Mouse (Mus musculus) neural tube, embryonic 14.5 days (tissue): Measurements from ENCODE around the gene Wdr89. TPM values are rescaled to one million over a fixed set of nuclear protein-coding genes. Genes with fewer than 3 reads are reported as not detected.

ENCODE experiments used
- ATAC-seq: fragments of 200-750 bp; cut with Nextera tagmentation; 2 replicates; pipeline ENCODE4 v1.8.0; 2017; ENCODE audit warnings: low read depth, mild to moderate bottlenecking, moderate TSS enrichment, moderate library complexity
- H3K27ac ChIP-seq: fragments of 300-500 bp; sonication (generic); 2 replicates; pipeline ENCODE4 v1.5.1; 2014; ENCODE audit warnings: low read depth, mild to moderate bottlenecking, control low read depth, low read length, moderate library complexity, mixed read lengths
- H3K27me3 ChIP-seq: fragments of 300-500 bp; sonication (generic); 2 replicates; pipeline ENCODE4 v1.6.1; 2014; ENCODE audit warnings: low read length; ENCODE audit not compliant: control insufficient read depth, insufficient read depth
- H3K36me3 ChIP-seq: fragments of 300-500 bp; sonication (generic); 2 replicates; pipeline ENCODE4 v1.6.1; 2014; ENCODE audit warnings: low read length, mixed read lengths; ENCODE audit not compliant: control insufficient read depth, insufficient read depth
- H3K4me1 ChIP-seq: fragments of 300-500 bp; sonication (generic); 2 replicates; pipeline ENCODE4 v1.6.1; 2014; ENCODE audit warnings: low read length; ENCODE audit not compliant: control insufficient read depth, insufficient read depth
- H3K4me2 ChIP-seq: fragments of 300-500 bp; sonication (generic); 2 replicates; pipeline ENCODE4 v1.6.1; 2014; ENCODE audit warnings: mild to moderate bottlenecking, low read depth, low read length, control low read depth
- H3K4me3 ChIP-seq: fragments of 300-500 bp; sonication (generic); 2 replicates; pipeline ENCODE4 v1.5.1; 2014; ENCODE audit warnings: low read depth, low read length, control low read depth, mixed read lengths
- H3K9ac ChIP-seq: fragments of 300-500 bp; sonication (generic); replicated peaks from 2 replicates; pipeline ENCODE4 v1.6.1; 2014; ENCODE audit warnings: low read depth, mild to moderate bottlenecking, control low read depth, low read length, mixed read lengths
- H3K9me3 ChIP-seq: fragments of 300-500 bp; sonication (generic); 2 replicates; pipeline ENCODE4 v1.6.1; 2016; ENCODE audit warnings: low read length; ENCODE audit not compliant: control insufficient read depth
- WGBS: fragments of 180-500 bp; shearing (Covaris S2); extraction: QIAGEN DNeasy Blood & Tissue Kit; methylation state at CpG from one replicate; pipeline ENCODE4 v1.1.7; 2014; 5-methylcytosine and 5-hydroxymethylcytosine counted together
- polyA plus RNA-seq: library from polyadenylated mRNA; unstranded; fragments of >200 nt; fragmentation: Nextera tagmentation; extraction: Ambion mirVana; gene quantifications from 2 replicates; pipeline ENCODE4 v1.2.1, GENCODE M21; 2014

Gene Wdr89
- polyA plus RNA-seq, 1 experiment from 2014 or later = 5.3 TPM

DNA sequence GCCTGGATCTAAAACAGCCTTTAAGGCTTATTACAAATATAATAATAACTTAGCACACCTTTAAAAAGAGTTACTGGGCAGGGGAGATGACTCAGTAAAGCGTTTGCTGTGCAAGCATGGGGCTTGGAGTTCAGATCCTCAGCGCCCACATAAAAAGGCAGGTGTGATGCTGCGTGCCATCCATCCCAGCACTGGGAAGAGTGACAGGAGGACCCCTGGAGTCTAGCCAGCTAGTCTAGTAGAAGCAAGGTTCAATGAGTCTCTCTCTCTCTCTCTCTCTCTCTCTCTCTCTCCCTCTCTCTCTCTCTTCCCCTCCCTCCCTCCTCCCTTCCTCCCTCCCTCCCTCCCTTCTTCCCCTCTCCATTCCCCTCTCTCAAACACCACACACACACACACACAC, 53.8 kb downstream of the Wdr89 start:
- WGBS = 54% methylated on average over 3 of the region's 3 CpGs
- H3K9ac ChIP-seq = no peak overlapping the region
- no peak for ATAC-seq
- no peaks in the 10 kb centered on the region for H3K27me3 ChIP-seq
- H3K27ac ChIP-seq = no peak overlapping the region
- H3K4me2 ChIP-seq = no peak overlapping the region
- H3K4me1 ChIP-seq = no peaks in the 10 kb centered on the region
- no peaks in the 10 kb centered on the region for H3K9me3 ChIP-seq
- no peak overlapping the region for H3K4me3 ChIP-seq
- no peaks in the 10 kb centered on the region for H3K36me3 ChIP-seq

DNA sequence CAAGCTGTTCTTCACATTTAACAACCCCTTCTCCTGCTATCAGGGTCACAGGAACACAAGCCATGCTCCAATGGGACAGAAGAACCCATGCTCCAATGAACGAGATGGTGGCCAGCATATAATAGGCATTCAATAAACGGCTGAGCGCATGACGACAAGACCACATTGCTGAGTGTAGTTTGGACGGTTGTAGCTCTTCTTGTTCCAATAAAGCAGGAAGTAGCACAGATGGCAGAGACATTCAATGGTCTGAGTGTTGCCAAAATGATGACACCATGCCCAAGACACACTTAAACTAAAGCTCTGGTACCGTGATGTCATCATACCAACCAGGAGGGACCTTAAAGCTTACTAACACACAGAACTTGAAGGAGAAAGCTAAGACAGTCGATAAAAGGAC, 56.6 kb downstream of the Wdr89 start:
- no peak for ATAC-seq
- no peaks in the 10 kb centered on the region for H3K4me1 ChIP-seq
- no peak overlapping the region for H3K4me3 ChIP-seq
- H3K9ac ChIP-seq = no peak overlapping the region
- H3K27me3 ChIP-seq = no peaks in the 10 kb centered on the region
- no peak overlapping the region for H3K4me2 ChIP-seq
- no peaks in the 10 kb centered on the region for H3K36me3 ChIP-seq
- WGBS = 81% methylated on average over 7 of the region's 7 CpGs
- H3K9me3 ChIP-seq = no peaks in the 10 kb centered on the region
- H3K27ac ChIP-seq = no peak overlapping the region

DNA sequence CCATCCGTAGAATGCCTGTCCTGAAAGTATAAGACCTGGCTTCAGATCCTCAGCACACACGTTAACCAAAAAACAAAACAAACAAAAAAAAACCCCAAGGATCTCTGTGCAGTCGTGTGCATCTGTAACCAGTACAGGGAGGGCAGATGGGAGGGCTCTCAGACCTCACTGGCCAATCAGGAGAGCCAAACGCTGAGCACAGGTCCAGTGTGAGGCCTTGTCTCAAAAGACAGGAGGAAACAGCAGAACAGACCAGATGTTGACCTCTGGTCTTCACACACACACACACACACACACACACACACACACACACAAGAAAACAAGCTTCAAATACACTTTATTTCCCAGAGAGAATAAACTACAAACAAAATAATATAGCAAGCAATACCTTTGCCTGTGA, 69.8 kb downstream of the Wdr89 start:
- H3K4me2 ChIP-seq = no peak overlapping the region
- H3K9me3 ChIP-seq = no peaks in the 10 kb centered on the region
- no peak for ATAC-seq
- no peaks in the 10 kb centered on the region for H3K27me3 ChIP-seq
- H3K27ac ChIP-seq = no peak overlapping the region
- 12% methylated on average over 4 of the region's 4 CpGs for WGBS
- no peaks in the 10 kb centered on the region for H3K36me3 ChIP-seq
- no peak overlapping the region; the same call in 1 of the 2 replicates for H3K9ac ChIP-seq
- no peak overlapping the region for H3K4me3 ChIP-seq
- H3K4me1 ChIP-seq = peaks cover under 1% of the 10 kb centered on the region; the same call in 1 of the 2 replicates

DNA sequence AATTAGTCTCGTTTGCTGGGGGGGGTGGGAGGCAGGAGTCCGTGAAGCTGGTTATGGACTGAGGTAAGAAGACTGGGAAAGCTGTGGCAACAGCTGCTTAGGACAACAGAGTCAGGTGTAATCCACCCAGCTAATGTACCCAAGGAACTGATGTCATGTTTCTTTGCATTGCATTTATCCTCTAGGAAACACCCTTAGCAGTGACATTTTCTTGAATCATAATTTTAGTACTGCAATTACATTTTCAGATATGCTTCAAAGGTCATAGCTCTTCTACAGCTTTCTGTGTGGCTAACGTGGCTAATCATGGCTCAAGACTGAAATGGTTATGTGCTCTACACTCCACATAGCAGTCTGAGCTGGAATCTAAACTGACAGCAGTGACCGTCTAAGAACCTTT, 70.3 kb downstream of the Wdr89 start:
- no peaks in the 10 kb centered on the region for H3K9me3 ChIP-seq
- H3K27me3 ChIP-seq = no peaks in the 10 kb centered on the region
- no peak overlapping the region; the same call in 1 of the 2 replicates for H3K9ac ChIP-seq
- H3K4me1 ChIP-seq = peaks cover 5% of the 10 kb centered on the region
- no peak for ATAC-seq
- no peak overlapping the region for H3K4me2 ChIP-seq
- H3K27ac ChIP-seq = no peak overlapping the region
- WGBS = 75% methylated on average over 4 of the region's 4 CpGs
- no peak overlapping the region for H3K4me3 ChIP-seq
- H3K36me3 ChIP-seq = no peaks in the 10 kb centered on the region

DNA sequence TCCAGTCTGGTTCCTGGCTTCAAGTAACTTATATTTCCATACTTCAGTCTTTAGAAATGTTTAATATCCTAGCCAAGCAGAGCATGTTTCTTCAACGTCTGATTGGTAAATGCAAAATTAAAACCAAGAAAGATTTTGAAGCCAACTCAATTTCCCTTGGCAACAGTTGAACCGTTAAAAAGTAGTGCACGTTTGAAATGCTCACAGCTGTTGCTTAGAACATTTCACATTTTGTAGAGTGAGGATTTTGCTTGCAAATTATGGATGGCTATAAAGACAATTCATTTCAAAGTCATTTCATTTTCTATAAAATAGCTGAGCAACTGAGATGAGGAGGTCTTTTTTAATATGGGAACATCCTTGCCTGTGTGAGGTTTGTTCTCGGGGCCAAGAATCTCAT, 71.6 kb downstream of the Wdr89 start:
- Histone ChIP-seq H3K9me3 (no peaks in the 10 kb centered on the region), H3K27me3 (no peaks in the 10 kb centered on the region), H3K27ac (no peak overlapping the region), H3K4me3 (no peak overlapping the region), H3K4me1 (peaks cover 13% of the 10 kb centered on the region), H3K4me2 (no peak overlapping the region), H3K9ac (no peak overlapping the region), H3K36me3 (peaks cover 4% of the 10 kb centered on the region; the same call in 1 of the 2 replicates)
- WGBS = 86% methylated on average over 4 of the region's 4 CpGs
- ATAC-seq = no peak

DNA sequence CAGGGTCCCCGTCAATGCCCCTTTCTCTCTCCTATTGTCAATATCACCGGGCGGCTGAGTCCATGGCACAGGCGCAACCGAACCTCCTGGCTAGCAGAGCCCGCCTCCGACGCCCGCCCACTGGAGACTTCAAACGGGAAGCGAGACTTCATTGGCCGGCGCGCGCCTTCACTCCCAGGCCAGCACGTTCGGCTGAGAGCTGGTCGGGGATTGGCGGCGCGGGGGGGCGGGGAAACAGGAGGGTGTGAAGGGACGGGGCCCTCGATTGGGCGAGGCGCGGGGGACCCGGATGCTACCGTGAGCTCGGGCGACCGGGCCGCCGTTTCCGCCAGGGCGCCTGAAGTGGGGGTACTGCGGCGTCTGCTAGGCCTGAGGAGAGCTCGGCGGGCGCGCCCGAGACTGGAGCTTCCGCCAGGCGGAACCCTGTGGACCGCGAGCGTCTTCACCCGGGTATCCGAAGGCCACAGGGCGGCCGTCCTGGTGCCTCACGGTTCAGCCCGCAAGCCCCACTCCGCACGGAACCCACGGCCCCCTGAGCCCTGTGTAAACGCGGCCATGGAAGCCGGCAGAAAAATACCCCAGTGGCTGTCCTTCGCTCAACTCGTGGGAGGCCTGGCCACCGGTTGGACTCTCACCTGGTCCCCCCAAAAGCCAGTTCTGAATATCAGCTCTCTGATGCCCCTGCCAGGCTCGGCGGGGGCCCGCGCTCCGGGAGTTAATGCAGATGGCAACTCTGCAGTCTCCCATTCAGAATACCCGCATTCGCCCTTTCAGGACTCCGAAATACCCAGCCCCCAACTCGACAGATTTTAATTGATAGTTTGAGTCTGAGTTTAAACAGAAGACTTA, 73.0 kb downstream of the Wdr89 start, which contains the start of gene Ppp2r5e:
Gene Ppp2r5e, minus strand, starts transcription at position 92 of the 849 bp plus-strand sequence.
- under 1% methylated on average over 69 of the region's 72 CpGs for WGBS
- H3K27ac ChIP-seq = peak within 1 kb of the TSS; percentile 96
- H3K9ac ChIP-seq = peak within 1 kb of the TSS; percentile 95
- peak within 1 kb of the TSS; percentile 79 for H3K4me2 ChIP-seq
- peaks cover 6% of the 10 kb centered on the region; the same call in 1 of the 2 replicates for H3K36me3 ChIP-seq
- peak; percentile 99 for ATAC-seq
- no peaks in the 10 kb centered on the region for H3K9me3 ChIP-seq
- H3K27me3 ChIP-seq = no peaks in the 10 kb centered on the region
- H3K4me1 ChIP-seq = peaks cover 13% of the 10 kb centered on the region
- peak within 1 kb of the TSS; percentile 100 for H3K4me3 ChIP-seq

DNA sequence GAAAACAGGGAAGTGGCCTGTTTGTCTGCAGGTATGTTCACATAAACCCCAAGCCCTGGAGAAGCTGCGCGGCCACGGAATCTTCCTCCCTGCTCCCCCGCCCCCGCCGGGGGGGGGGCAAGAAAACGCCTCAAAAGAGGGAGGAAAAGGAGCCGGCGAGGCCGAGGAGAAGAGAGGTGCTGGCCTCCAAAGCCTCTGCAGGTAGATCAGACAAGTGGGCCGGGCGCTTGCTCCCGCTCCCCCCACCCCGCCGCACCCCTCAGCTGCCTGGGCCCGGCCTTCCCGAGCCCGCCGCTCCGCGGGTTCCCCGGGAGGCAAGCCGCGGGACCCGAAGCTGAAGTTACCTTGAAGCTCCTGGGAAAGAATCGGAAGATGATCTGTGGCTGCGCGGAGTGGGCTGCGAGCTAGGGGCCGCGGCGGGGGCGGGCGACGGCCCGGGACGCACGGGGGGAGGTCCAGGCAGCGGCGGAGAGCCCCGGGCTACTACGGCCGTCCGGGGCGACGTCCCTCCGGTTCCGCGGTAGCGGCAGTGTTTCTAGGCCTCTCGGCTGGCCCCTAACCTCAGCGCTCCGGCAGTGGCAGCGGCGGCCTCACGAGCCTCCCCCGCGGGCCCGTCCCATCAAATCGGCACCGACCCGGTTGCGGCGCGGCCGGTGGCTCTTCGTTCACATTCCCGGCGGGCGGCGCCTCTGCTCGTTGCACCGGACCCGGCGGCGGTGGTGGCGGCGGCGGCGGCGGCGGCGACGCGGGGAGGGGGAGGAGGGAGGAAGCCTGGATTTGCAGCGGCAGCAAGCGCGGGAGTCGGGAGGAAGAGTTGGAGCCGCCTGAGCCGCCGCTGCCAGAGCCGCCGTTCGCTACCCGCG, 73.8 kb downstream of the Wdr89 start:
- WGBS = 0% methylated on average over 69 of the region's 97 CpGs
- Histone ChIP-seq H3K27me3 (no peaks in the 10 kb centered on the region), H3K4me1 (peaks cover 13% of the 10 kb centered on the region)

DNA sequence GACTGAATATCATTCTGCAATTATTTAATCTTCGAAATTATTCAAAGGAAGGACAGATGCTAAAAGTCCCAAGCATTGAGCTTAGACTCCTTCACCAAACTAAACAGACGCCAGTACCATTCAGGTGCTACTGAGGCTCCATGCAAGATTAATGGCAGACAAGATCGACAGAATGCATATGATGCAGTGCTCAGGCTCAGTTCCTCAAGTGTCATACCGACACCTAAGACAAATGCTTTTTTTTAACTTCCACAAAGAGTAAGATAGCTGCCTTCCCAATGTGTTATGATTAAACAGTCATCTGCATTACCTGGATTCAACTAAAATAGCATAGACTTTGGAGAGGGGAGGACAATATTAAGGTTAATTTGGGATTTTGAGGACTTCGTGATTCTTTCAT, 74.9 kb downstream of the Wdr89 start:
- 38% methylated on average over 5 of the region's 5 CpGs for WGBS
- Histone ChIP-seq H3K4me2 (peak overlapping the region; percentile 53), H3K36me3 (peaks cover 6% of the 10 kb centered on the region; the same call in 1 of the 2 replicates), H3K9me3 (no peaks in the 10 kb centered on the region), H3K4me3 (peak overlapping the region; percentile 100), H3K9ac (0 out of 2 replicates have a peak overlapping the region, but pooled peaks have one; percentile 12), H3K27me3 (no peaks in the 10 kb centered on the region), H3K4me1 (peaks cover 13% of the 10 kb centered on the region), H3K27ac (no peak overlapping the region)
- ATAC-seq = no peak

More for the DNA sequence above, 73.8 kb downstream of the Wdr89 start:
- Histone ChIP-seq H3K9me3 (no peaks in the 10 kb centered on the region), H3K4me3 (peak overlapping the region; percentile 100), H3K4me2 (peak overlapping the region; percentile 53), H3K27ac (peak overlapping the region; percentile 96), H3K9ac (peak overlapping the region; percentile 95), H3K36me3 (peaks cover 6% of the 10 kb centered on the region; the same call in 1 of the 2 replicates)
- peak; percentile 19 for ATAC-seq
